Mouse (Mus musculus) induced T-regulatory cell, adult 2 months (primary cell): ENCODE results near the gene Snhg11.
A peak's percentile ranks its signal among the peaks of the same experiment; 100 is the strongest.
"Not testable (repeated sequence)": the region's sequence is repeated elsewhere in the genome, so short reads cannot be mapped to it uniquely, and the experiment has no call there.

Source experiments
- DNase-seq: peaks from one replicate; pipeline ENCODE4 v3.0.0-alpha.2; 2012; ENCODE audit warnings: low read depth

Gene Snhg11

GRCm38 (mm10) chr2:158369474-158370172 lies 5.8 kb upstream of the Snhg11 start:
- no peak for DNase-seq

GRCm38 (mm10) chr2:158370173-158370550 lies 5.3 kb upstream of the Snhg11 start:
- DNase-seq = no peak

GRCm38 (mm10) chr2:158373061-158373460 lies 2.4 kb upstream of the Snhg11 start:
- DNase-seq = no peak

- DNase-seq = no peak
Observed at GRCm38 (mm10) chr2:158373516-158373915, 1.9 kb upstream of the Snhg11 start.

GRCm38 (mm10) chr2:158376123-158376687 lies 767 bp downstream of the Snhg11 start:
- DNase-seq = no peak

- no peak for DNase-seq
Observed at GRCm38 (mm10) chr2:158376798-158377197, 1.4 kb downstream of the Snhg11 start.

- no peak for DNase-seq
Observed at GRCm38 (mm10) chr2:158377811-158378210, 2.4 kb downstream of the Snhg11 start.

GRCm38 (mm10) chr2:158379354-158380078 lies 4.1 kb downstream of the Snhg11 start:
- DNase-seq = peak; percentile 91

GRCm38 (mm10) chr2:158386072-158386471 lies 10.6 kb downstream of the Snhg11 start:
- no peak for DNase-seq

- no peak for DNase-seq
Observed at GRCm38 (mm10) chr2:158389421-158389820, 14.0 kb downstream of the Snhg11 start.

- no peak for DNase-seq
Observed at GRCm38 (mm10) chr2:158396369-158396768, 20.9 kb downstream of the Snhg11 start.

- DNase-seq = not testable (repeated sequence)
Observed at GRCm38 (mm10) chr2:158397140-158397539, 21.7 kb downstream of the Snhg11 start.

- no peak for DNase-seq
Observed at GRCm38 (mm10) chr2:158402915-158403314, 27.5 kb downstream of the Snhg11 start.

GRCm38 (mm10) chr2:158408997-158409594 lies 33.7 kb downstream of the Snhg11 start:
- DNase-seq = no peak

GRCm38 (mm10) chr2:158409595-158410021 lies 34.2 kb downstream of the Snhg11 start, which contains the start of gene Ralgapb:
TSS of gene Ralgapb (plus strand) at chr2:158409848.
- peak; percentile 99 for DNase-seq

GRCm38 (mm10) chr2:158410022-158411014 lies 34.9 kb downstream of the Snhg11 start:
- DNase-seq = peak; percentile 70

- DNase-seq = no peak
Observed at GRCm38 (mm10) chr2:158413240-158413639, 37.8 kb downstream of the Snhg11 start.

- no peak for DNase-seq
Observed at GRCm38 (mm10) chr2:158415826-158416225, 40.4 kb downstream of the Snhg11 start.

GRCm38 (mm10) chr2:158418663-158419062 lies 43.2 kb downstream of the Snhg11 start:
- DNase-seq = no peak
